Mouse (Mus musculus) adrenal gland, adult 2 months (tissue): ENCODE measurements around the gene Ccdc38. TPM values are rescaled to one million over a fixed set of nuclear protein-coding genes. Genes with fewer than 3 reads are reported as not detected.
A peak's percentile ranks its signal among the peaks of the same experiment; 100 is the strongest.

Source experiments
- DNase-seq: peaks from one replicate; pipeline ENCODE4 v3.0.0; 2021
- long read RNA-seq: library from polyadenylated mRNA; stranded (forward); transcript quantifications from one replicate; pipeline ENCODE4 v2.0.0, GENCODE M21; 2021
- polyA plus RNA-seq: library from polyadenylated mRNA; depleted of rRNA; stranded (reverse); fragments of >200 nt; gene quantifications from 2 replicates; pipeline ENCODE4 v1.2.3, GENCODE M21; 2012; rRNA removed
- total RNA-seq, 2 experiments: library from RNA; stranded (reverse); gene quantifications; 2 replicates each; pipeline ENCODE4 v1.2.3; 2021

Gene Ccdc38
- total RNA-seq (not detected), polyA plus RNA-seq (not detected in 2 replicates)
- long read RNA-seq: 0 reads

GRCm38 (mm10) chr10:93540431-93541210, at the start of gene Ccdc38:
Gene Ccdc38 (plus strand): TSS chr10:93540632.
- DNase-seq: no peak

- DNase-seq: no peak
These were observed 39.6 kb upstream of the Ccdc38 start for GRCm38 (mm10) chr10:93500864-93501263.

GRCm38 (mm10) chr10:93501346-93501745, 39.1 kb upstream of the Ccdc38 start:
- no peak for DNase-seq

- no peak for DNase-seq
These were observed 32.0 kb upstream of the Ccdc38 start for GRCm38 (mm10) chr10:93508383-93508970.

GRCm38 (mm10) chr10:93509532-93510153, 30.8 kb upstream of the Ccdc38 start:
- DNase-seq: no peak

- DNase-seq: no peak
These were observed 25.0 kb upstream of the Ccdc38 start for GRCm38 (mm10) chr10:93515419-93515818.

GRCm38 (mm10) chr10:93515927-93516326, 24.5 kb upstream of the Ccdc38 start:
- no peak for DNase-seq

- no peak for DNase-seq
These were observed 22.7 kb upstream of the Ccdc38 start for GRCm38 (mm10) chr10:93517754-93518153.

- DNase-seq: no peak
These were observed 22.2 kb upstream of the Ccdc38 start for GRCm38 (mm10) chr10:93518186-93518585.

- DNase-seq: no peak
These were observed 21.8 kb upstream of the Ccdc38 start for GRCm38 (mm10) chr10:93518620-93519019.

- no peak for DNase-seq
These were observed 21.3 kb upstream of the Ccdc38 start for GRCm38 (mm10) chr10:93519159-93519558.

GRCm38 (mm10) chr10:93519756-93520155, 20.7 kb upstream of the Ccdc38 start:
- no peak for DNase-seq

GRCm38 (mm10) chr10:93520994-93521393, 19.4 kb upstream of the Ccdc38 start:
- DNase-seq: no peak

- no peak for DNase-seq
These were observed 15.1 kb upstream of the Ccdc38 start for GRCm38 (mm10) chr10:93525329-93525728.

GRCm38 (mm10) chr10:93538287-93538686, 2.1 kb upstream of the Ccdc38 start:
- DNase-seq: no peak

- no peak for DNase-seq
These were observed 1.6 kb upstream of the Ccdc38 start for GRCm38 (mm10) chr10:93538818-93539217.

- DNase-seq: peak; percentile 92
These were observed 529 bp upstream of the Ccdc38 start, which contains the start of gene Amdhd1 for GRCm38 (mm10) chr10:93539775-93540430. Gene Amdhd1 (minus strand): TSS chr10:93540033.

- no peak for DNase-seq
These were observed 1.2 kb downstream of the Ccdc38 start for GRCm38 (mm10) chr10:93541585-93541984.

- DNase-seq: no peak
These were observed 1.9 kb downstream of the Ccdc38 start for GRCm38 (mm10) chr10:93542356-93542755.

GRCm38 (mm10) chr10:93543176-93543575, 2.7 kb downstream of the Ccdc38 start:
- DNase-seq: peak; percentile 19

- DNase-seq: no peak
These were observed 3.7 kb downstream of the Ccdc38 start for GRCm38 (mm10) chr10:93544172-93544571.

GRCm38 (mm10) chr10:93547741-93548270, 7.4 kb downstream of the Ccdc38 start:
- DNase-seq: no peak
